Mouse (Mus musculus) adrenal gland, postnatal 14 days (tissue): ENCODE results near the gene Tefm. TPM values are rescaled to one million over a fixed set of nuclear protein-coding genes. Genes with fewer than 3 reads are reported as not detected.
"Not testable (repeated sequence)": the region's sequence is repeated elsewhere in the genome, so short reads cannot be mapped to it uniquely, and the experiment has no call there.

Experiments
- DNase-seq: peaks from one replicate; pipeline ENCODE4 v3.0.0; 2021; ENCODE audit warnings: mixed read lengths
- total RNA-seq: library from RNA; stranded (reverse); gene quantifications from 2 replicates; pipeline ENCODE4 v1.2.3, GENCODE M21; 2021

Tefm gene
- total RNA-seq, 1 experiment from 2014 or later: 18.6 TPM

GRCm38 (mm10) chr11:80159018-80159417 lies 17.0 kb upstream of the Tefm start:
- no peak for DNase-seq

GRCm38 (mm10) chr11:80156841-80157240 lies 14.9 kb upstream of the Tefm start:
- no peak for DNase-seq

DNA sequence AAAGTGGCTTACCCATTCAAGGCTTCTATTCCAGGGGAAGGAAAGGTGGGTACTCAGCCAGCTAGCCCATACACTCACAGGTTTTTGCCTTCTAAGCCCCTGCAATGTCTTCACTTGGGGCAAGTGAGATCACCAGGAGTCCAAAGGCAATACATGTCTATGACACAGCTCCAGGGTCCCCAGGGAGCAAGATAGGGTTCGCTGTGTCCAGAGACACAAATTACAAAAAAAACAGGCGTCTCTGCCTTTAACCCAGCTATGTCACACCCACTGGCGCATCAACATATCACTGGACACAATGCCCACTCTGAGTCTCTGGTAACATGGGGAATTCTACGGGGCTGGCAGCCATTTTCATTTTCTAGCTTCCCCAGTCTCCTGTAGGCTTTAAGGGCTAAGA lies 14.0 kb upstream of the Tefm start:
- no peak for DNase-seq

DNA sequence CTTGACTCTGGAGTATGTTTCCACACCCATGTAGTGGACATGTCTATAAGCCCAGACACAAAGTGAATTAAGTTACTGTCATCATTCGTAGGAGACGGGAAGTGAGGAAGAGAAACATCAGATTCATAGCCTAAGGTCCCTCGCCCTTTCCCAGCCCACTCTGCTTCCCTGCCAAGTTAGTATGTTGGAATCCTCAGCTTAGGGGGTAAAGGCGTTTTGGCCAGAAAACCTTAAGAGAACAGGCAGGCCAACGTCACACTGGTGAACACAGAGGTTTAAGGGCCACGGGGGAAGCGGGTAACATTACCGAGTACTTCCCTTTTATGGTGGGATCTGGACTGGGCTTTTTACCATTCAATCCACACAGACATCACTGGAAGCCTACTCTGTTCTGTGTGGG lies 13.6 kb upstream of the Tefm start:
- DNase-seq: no peak

DNA sequence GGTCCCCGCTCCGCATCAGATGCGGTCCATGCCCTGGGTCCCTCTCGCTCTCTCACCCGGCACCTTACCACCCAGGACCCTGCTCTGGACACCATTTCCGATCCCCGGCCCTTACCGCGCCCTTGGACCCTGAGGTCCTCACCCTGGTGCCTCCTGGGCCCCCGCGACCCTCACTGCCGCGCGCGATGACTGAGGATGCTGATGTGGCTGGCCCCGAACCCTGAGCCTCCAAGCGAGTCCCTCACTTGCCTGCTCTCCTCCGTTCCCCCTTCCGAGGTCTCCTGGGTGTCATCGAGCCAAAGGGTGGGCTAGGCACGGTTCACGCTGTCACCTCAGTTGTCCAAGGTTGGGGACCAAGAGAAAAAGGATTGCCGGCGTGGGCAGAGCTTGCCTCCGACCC lies 12.5 kb upstream of the Tefm start:
- DNase-seq: no peak

DNA sequence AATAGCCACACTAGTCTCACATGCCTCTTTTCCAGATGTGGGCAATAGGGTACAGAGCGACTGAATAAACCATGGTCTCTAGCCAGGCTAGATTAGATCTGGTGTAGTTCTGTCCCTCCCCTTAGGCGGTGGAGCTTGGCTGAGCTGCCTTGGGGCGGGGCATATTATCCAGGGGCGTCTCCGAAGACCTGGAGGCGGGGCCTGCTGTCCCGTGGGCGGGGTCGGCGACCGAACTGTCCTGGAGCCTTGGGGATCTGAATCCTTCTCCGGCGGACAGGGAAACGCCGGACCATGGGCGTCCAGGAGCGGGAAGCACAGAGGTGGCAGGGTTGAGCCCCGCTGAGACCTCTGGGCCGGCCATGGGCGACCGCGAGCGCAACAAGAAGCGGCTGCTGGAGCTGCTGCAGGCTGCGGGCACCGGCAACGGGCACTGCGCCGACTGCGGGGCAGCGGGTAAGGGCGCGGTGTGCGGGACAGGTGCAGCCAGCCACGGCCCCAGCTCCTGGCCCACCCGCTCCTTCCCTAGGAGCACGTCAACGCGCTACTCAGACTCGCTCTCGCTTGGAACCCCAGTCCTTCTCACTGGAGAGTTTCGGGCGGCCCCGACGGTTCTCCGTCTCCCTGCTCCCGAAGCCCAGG lies 12.0 kb upstream of the Tefm start, which contains the start of gene Adap2:
Gene Adap2, plus strand, starts transcription at position 249 of the 639 bp plus-strand sequence.
- peak; percentile 96 for DNase-seq

GRCm38 (mm10) chr11:80152376-80152775 lies 10.4 kb upstream of the Tefm start:
- DNase-seq: no peak

- no peak for DNase-seq
Observed at GRCm38 (mm10) chr11:80151541-80151940, 9.6 kb upstream of the Tefm start.

GRCm38 (mm10) chr11:80150566-80150965 lies 8.6 kb upstream of the Tefm start:
- no peak for DNase-seq

DNA sequence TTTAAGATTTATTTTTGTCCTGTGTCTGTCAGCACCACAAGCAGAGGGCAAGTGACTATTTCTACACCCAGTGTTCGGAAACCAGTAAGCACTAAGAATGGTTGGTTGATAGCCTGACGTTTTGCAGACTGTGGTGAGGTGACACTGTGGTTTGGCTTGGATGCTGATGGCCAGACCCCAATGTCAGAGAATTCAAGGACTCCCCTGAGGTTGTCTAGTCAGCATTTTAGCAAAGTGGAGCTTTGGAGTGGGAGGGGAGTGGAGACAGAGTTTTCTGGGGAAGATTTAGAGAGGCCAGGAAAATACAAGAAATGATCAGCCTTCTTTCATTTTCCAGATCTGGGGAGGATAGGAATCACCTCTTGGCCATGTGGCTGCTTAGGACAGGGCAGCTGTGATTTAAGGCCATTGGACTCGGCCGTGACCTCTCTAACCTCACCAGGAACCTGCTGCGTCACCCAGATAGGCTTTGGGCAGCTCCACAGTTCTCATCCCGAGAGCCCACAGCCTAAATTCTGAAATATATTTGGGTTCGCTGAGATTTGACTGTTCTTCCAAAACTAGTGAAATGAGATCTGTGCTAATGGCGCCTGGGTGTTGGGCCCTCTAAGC lies 7.5 kb upstream of the Tefm start:
- no peak for DNase-seq

DNA sequence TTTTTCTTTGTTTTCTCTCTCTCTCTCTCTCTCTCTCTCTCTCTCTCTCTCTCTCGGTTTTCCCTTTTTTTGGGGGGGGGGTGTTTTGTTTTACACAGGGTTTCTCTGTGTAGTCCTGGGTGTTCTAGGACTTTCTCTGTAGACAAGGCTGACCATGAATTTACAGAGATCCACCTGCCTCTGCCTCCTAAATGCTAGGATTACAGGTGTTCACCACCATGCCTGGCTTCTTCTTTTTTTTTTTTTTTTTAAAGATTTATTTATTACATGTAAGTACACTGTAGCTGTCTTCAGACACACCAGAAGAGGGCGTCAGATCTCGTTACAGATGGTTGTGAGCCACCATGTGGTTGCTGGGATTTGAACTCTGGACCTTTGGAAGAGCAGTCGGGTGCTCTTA lies 7.0 kb upstream of the Tefm start:
- DNase-seq: not testable (repeated sequence)

GRCm38 (mm10) chr11:80148313-80148712 lies 6.3 kb upstream of the Tefm start:
- no peak for DNase-seq

DNA sequence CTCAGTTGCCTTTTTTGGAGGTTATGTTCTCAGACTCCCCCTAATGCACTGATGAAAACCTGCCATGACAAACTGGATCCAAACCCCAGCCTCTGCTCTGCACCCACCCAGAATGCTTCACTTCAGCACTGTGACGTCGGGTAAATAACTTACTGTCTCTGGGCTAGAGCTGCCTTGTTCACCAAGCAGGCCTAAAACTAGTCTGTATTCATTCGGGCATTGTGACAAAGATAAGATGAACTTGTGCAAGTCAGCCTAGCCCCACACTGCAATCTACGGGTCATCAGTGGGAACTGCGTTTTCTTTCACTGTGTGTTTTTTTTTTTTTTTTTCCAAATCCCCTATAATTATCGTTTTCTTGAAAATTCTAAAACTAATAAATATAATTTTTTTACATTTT lies 5.8 kb upstream of the Tefm start:
- DNase-seq: no peak

DNA sequence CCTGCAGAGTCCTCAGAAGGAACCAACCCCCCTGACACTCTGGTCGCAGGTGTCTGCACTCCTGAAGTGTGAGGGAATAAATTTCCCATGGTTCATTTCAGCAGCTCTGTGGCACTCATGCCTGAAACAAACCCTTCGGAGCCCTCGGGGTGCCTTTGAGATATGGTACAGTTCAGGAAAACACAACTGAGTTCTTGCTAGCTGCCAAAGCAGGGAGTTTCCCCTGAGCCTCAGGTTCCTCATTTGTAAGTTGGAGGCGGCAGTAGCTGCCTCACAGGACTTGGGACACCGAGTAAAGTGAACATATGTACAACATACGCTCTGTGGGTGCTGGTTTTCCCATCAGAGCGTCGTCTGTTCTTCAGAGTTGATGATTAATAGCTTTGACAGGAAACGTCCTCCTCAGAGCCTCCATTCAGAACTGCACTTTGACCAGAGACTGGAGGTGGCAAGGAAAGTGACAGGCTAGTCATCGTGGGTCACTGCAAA lies 3.9 kb upstream of the Tefm start:
- no peak for DNase-seq

- DNase-seq: no peak
Observed at GRCm38 (mm10) chr11:80142872-80143271, 897 bp upstream of the Tefm start.

DNA sequence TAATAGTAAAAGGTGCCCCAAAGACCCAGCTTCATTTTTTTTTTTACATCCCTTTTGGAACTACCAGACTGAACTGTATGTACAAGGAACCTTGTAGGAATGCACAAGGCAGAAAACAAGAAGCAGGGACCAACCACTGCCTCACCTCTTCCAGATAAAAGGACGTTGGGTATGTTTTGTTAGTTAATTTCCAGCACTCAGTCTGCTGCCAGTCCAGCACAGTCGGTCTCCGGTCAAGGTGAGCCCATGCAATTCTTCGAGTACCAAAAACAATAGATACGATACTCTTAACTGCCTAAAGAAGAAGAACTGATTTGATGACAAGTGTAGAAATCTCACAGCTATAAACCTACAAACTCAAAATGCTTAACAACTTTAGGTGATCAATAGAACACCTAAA lies 4.2 kb downstream of the Tefm start:
- no peak for DNase-seq

GRCm38 (mm10) chr11:80136786-80137185 lies 5.2 kb downstream of the Tefm start:
- DNase-seq: peak; percentile 37

DNA sequence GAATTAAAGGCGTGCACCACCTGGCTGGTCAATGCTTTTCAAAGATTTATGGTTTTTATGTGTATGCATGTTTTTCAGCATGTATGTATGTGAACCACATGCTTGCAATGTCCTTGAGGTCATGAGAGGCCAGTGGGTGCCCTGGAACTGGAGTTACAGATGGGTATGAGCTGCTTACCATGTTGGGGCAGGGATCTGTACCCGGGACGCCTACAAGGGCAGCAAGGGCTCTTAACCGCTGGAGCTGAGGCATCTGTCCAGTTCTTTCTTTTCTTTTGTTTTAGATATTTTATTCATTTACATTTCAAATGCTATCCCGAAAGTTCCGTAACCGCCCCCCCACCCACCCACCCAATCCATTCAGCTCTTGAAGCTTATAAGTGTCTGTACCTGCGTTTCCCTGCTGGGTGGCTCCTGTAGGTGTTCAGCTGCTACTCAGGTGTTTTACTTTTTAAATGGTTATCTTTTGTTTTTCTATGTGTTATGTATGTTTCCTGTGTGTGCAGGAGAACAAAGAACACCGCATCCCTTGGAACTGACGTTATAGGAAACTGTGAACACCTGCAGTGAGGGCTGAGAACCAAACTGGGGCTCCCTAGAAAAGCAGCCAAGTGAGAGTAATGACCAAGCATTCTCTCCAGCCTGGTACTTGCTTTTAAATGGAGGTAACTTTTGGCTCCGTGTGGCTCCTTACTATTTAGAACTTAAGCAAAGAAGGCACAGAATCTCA lies 5.9 kb downstream of the Tefm start:
- no peak for DNase-seq

GRCm38 (mm10) chr11:80134744-80135143 lies 7.2 kb downstream of the Tefm start:
- no peak for DNase-seq

DNA sequence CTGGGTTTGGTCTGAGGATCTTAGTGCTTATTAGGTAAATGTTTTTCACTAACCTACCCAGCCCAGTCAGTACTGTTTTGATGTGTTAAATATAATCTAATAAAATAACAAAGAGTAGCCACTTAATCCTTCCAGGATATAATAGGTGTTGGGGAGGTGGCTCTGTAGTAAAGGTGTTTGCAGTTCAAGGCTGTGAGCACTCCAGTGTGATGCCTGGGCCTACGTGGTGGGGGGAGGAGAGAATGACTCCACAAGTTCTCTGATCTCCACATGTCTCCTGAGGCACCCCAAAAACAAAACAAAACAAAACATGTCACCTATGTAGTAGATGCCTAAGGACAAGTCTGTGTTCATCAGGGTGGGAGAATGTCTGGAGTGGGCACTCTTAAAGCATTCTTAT lies 9.9 kb downstream of the Tefm start:
- no peak for DNase-seq

GRCm38 (mm10) chr11:80116411-80116810 lies 25.6 kb downstream of the Tefm start:
- peak; percentile 10 for DNase-seq

GRCm38 (mm10) chr11:80104407-80104806 lies 37.6 kb downstream of the Tefm start:
- DNase-seq: no peak

DNA sequence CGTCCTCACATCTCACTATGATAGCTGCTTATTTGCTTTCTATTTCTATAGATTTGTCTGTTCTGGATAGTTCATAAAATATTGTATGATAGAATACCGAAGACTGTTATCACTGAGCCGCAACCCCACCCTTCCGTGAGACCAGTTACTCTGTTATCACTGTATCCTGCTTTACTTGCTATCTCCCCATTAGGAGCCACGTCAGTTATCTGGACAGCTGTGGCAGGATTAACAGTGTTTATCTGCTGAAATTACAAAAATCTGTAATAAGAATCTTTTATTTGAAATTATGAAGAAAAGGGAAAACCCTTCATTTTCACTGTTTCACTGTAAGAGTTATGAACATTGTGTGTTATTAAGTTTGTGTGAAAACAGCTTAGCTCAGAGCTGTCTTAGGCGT lies 40.7 kb downstream of the Tefm start:
- no peak for DNase-seq
